Mouse (Mus musculus) skeletal muscle tissue, adult 2 months (tissue): ENCODE data around the gene Wtap.
"Not testable (repeated sequence)": the region's sequence is repeated elsewhere in the genome, so short reads cannot be mapped to it uniquely, and the experiment has no call there.

Experiments used
- DNase-seq: peaks from one replicate; pipeline ENCODE4 v3.0.0-alpha.2; 2012; ENCODE audit warnings: low read depth, low spot score

The Wtap gene

DNA sequence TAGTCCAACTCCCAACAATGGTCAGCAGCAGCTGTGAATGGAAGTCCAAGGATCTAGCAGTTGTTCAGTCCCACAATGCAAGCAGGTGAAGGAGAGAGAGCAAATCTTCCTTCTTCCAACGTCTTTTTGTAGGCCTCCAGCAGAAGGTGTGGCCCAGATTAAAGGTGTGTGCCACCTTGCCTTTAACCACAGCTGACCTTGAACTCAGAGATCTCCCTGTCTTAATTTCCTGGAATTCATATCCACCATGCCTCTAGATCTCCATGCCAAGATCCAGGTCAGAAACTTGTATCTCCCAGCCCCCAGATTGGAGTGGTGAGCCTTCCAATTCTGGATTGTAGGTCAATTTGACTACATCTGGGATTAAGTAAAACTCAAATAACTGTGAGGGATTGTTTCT lies at the start of gene Wtap:
Wtap (minus strand) TSS at position 101 of the 400 bp plus-strand sequence.
- no peak for DNase-seq

DNA sequence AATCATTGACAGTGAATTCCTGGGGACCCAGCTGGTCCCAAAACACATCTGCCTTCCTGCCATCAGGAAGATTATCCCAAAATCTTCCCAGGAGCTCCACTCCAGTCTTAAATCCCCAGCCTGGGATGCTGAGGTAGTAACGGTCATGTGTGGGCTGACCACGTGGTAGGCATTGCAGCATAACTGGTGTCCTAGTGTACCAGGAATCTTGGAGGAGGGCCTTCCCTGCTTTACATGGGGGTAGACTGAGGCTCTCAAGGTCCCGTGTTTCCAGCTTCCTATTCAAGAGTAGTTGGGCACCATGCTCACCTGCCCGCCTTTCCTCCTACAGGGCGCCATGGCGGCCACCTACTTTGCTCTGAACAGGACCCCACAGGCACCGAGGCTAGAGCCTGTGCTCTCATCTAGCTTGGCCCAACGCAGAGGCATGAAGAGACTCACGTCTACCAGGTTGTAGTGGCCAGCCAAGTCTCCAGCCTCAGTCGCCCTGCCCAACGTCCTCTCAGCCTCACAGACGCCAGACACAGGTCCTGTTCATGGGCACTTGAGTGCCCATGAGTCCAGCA lies 42.7 kb upstream of the Wtap start:
- DNase-seq, result not testable (repeated sequence)

DNA sequence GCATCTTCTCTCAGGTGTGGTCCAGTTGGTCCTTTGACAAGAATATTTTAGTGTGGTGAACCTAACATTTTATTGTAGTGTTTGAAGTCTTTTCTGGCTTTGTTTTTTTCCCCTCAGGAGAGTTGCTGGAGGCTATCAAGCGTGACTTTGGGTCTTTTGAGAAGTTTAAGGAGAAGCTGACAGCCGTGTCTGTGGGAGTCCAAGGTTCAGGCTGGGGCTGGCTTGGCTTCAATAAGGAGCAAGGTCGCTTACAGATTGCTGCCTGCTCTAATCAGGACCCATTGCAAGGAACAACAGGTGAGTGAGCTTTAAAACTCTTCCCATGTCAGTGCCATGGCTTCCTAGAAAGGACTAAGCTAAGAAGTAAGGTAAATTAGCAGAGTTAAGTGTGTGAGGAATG lies 19.3 kb upstream of the Wtap start:
- no peak for DNase-seq

DNA sequence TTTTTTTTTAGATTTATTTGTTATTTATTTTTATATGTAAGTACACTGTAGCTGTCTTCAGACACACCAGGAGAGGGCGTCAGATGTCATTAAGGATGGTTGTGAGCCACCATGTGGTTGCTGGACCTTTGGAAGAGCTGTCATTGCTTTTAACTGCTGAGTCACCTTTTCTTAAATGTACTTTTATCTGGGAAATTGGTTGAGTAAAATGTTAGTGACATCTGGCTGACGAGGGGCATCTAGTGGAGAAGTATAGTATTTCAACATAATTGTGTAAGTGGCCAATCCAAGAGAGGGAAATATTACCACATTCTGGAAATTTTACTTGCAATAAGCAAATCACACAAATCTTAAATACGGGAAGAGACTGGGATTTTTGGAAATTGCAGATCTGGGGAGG lies 15.9 kb upstream of the Wtap start:
- DNase-seq, result no peak

DNA sequence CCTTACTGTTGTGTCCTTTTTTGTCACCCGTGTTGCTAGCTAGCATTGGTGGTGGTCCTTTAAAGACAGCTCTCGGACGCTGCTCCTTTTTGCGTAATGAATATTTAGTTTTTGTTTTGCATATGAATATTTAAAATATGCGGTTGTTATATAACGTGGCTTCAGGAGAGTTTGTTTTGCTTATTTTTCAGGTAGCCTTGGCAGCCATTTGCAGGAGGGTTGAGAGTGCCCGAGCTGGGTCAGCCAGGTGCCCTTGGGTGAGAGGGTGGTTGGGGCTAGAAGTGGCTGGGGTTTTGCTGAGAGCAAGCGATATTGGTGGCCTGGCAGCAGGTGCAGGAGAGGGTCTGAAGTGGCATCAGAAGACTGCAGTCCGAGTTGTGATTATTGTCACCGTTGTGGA lies 14.6 kb upstream of the Wtap start:
- DNase-seq, result no peak

DNA sequence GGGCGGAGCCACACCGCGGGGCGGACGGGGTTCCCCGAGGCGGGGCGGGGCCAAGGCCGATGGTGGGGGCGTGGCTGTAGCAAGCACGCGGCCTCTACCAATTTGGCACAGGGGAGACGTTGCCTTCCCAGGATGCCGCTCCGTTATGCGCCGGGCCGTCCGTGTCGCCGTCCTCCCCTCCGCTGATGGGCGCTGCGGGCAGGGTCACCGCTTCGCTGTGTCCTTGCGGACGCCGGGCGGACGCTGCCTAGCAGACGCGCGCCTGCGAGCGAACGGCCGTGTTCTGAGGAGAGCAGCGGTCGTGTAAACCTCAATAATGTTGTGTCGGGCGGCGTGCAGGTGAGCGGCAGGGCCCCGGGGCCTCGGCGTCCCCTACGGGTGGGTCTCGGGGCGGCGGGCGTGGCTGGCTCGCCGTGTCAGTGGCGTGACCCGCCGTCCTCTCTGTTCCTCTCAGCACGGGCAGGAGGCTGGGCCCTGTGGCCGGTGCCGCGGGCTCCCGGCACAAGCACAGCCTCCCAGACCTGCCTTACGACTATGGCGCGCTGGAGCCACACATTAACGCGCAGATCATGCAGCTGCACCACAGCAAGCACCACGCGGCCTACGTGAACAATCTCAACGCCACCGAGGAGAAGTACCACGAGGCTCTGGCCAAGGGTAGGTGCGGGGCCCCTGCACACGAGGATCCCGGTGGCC lies 13.9 kb upstream of the Wtap start:
- DNase-seq, result peak; percentile 96

DNA sequence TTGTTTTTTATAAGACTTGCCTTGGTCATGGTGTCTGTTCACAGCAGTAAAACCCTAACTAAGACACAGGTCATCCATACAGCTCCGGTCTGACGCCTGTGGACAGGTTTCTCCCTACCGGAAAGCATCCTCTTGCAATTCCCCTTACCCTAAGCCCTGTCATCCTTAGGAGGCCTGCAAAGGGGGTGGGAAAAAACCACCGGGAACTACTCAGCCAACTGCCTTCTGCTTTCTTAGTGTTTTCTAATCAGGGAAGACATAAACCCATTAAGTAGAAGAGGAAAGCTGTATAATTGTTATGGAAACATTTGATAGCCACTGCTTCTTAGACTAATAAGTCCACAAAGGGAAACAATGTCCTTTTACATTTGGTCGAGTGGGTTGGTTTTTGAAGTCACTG lies 13.0 kb upstream of the Wtap start:
- no peak for DNase-seq

DNA sequence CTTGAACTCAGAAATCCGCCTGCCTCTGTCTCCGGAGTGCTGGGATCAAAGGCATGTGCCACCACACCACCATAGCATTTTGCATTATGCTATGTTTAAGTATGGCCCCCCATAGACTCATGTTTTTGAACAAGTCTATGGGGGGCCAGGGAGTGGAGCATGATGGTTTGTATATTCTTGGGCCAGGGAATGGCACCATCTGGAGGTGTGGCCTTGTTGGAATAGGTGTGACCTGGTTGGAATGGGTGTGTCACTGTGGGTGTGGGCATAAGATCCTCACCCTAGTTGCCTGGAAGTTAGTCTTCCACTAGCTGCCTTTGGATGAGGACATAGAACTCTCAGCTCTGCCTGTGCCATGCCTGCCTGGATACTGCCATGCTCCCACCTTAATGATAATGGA lies 12.6 kb upstream of the Wtap start, which contains the start of gene Sod2:
Sod2 (plus strand) TSS at position 301 of the 400 bp plus-strand sequence.
- not testable (repeated sequence) for DNase-seq

DNA sequence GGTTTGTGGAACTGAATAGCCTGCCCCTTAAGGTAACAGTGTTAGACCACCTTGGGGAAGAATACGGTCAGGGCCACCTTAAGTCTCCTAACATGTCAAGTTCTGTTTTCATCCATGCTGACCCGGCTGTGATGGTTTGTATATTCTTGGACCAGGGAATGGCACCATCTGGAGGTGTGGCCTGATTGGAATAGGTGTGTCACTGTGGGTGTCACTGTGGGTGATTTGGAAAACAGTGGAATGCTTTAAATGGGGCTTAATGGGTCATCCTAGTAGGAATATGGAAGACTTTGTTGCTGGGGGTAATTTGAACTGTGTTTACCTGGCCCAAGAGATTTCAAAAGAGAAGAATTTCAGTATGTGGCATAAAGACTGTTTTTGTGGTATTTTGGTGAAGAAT lies 10.5 kb upstream of the Wtap start:
- DNase-seq, result not testable (repeated sequence)

DNA sequence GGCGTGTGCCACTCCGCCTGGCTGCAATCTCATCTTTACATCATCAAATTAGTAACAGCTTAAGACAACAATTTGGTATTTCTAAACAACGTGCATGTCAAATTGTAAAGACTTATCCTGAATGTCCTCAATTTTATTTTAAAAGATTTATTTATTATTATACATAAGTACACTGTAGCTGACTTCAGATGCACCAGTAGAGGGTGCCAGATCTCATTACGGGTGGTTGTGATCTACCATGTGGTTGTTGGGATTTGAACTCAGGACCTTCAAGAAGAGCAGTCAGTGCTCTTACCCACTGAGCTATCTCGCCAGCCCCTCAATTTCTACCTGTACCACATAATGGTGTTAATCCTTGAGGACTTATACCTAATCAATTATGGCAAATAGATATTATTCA lies 8.3 kb upstream of the Wtap start:
- DNase-seq, result not testable (repeated sequence)

DNA sequence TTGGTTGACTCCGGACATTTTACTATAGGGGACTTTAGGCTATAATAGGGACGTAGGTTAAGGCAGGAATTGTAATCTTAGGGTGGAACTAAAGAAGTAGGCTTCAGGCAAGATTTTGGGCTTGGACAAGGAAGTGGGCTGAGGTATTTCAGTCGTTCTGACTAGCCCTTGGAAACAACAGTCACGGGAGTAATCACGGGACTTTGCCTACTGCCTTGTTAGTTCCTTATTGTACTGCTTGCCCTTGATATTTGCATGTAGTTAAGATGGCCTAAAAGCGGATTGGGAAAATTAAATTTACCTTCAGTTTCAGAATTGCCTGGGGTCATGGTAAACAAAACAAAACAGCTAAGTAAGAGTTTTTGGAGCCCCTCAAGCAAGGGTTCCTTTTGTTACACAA lies 5.1 kb upstream of the Wtap start:
- no peak for DNase-seq

DNA sequence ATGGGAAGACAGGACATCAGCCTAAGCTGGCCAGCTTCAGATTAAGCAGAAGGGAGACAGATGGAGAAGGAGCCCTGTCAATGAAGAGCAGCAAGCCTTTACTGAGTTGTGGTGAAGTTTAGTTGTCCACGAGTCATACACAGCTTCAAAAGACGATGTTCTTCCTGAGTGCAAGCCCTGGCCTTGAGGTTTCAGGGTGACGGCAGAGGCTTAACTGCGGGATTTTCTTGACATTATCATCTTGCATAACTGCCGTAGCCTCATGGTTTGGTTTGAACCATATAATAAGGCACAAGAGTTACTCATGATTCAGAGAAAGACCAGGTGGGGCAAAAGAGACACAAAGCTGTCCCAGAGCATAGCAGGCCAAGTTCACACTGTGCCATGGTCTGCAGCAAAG lies 3.9 kb upstream of the Wtap start:
- no peak for DNase-seq

DNA sequence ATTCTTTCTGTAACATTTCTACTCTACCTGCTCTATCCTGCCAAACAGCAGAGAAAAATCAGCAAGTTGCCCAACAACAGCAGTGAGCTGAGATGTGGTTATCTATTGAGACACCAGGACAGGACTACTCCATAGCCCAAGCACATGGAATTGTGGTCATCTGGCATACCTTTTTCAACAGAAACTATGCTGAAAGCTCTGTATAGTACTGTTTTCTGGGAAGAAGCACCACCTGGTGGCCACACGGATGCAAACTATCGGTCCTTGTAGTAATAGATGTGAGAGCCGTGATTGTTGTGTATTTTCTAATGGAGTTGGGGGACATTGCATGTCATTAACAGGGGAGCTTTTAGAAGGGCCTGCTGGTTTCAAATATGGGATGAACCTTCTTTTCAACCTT lies 2.4 kb upstream of the Wtap start:
- DNase-seq, result no peak

DNA sequence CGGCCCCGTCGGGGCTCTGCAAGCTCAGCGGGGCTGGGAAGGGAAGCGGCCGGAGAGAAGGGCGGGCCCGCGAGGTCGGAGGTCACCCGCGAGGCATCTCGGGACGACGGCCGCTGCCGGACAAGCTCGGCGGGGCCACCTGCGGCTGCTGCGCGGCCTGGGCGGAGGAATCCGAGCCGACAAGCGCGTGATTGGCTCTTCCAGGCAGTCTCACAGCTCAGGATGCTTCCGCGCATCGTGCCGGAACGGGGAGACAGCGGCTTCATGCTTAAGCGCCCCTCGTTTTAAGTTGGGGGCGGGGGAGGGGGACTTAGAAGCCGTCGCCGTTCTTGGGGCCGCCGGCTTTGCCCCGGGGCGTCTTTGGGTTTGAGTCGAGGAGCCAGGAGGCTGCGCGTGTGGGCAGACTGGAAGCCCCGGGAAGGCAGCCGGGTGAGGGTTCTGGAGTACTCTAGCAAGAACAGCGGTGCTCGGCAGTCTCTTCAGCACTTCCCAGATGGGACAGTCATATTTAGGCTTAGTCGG lies 1.4 kb downstream of the Wtap start:
- peak; percentile 96 for DNase-seq

DNA sequence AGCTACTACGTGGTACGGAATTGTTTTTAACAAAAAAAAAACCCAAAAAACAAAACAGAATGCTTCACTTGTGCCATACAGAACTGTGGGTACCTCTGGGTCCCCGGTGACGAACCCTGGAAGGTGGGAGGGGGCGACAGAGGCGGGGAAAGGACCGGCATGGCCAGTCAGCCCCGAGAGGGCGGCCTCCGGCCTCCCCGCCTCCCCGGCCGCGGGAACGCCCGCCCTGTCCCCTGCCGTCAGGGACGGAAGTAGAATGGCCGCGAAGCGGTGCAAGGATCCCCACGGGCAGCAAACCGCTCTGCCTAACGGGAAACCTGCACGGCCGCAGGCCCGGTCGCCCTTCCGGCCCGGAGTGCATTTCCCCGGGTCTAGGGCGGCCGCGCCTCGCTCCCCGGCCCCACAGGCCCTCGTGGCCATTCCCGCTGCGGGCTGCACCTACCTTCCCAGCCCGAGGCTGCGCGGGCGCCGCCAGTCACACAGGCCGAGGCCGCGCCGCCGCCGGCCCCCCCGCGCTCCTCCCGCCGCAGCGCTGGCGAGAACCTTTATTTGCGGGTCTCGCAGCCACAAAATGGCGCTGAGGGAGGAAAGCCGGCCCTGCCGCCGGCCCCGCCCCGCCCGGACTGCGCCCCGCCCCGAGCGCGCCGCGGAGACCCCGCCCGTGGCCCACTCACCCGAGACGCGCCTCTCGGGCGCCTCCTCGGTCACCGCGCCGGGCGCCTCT lies 2.2 kb downstream of the Wtap start:
- peak; percentile 58 for DNase-seq

DNA sequence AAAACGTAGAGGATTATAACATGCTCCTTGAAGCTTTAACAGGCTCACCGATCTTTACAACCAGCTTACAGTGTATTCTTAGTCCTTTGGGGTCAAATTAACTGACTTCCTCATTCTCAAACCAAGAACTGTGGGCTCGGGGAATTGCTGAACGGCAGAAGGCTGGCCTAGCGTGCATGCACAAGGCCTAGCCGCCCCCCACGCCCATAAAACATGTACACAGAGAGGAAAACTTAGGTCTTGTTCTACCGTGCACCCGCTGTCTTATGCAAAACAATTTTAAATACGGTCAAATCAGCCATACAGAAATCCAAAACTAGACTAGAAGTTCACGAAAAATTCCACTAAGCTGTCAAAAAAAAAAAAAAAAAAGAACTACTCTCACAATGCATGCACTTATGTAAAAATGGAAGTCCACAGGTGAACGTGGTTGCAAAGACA lies 2.8 kb downstream of the Wtap start:
- DNase-seq, result no peak

DNA sequence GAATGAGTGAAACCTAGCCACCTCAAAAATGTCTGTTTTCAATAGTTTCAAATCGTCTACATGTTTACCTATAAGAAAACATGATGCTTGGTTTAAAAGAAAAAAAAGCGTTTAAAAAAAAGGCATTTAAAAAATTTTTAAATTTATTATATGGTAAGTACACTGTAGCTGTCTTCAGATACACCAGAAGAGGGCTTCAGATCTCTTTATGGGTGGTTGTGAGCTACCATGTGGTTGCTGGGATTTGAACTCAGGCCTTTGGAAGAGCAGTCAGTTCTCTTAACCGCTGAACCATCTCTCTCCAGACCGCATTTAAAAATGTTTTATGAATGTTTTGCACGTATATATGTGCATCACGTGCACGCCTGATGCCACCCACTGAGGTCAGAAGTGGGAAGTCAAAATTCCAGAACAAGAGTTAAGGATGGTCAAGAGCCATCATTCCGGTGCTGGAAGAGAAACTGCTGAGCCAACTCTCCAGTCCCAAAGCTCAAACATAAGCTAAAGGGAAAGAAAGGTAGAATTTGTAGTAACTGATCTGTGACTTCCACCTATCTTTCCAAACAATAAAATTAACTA lies 3.3 kb downstream of the Wtap start:
- no peak for DNase-seq

DNA sequence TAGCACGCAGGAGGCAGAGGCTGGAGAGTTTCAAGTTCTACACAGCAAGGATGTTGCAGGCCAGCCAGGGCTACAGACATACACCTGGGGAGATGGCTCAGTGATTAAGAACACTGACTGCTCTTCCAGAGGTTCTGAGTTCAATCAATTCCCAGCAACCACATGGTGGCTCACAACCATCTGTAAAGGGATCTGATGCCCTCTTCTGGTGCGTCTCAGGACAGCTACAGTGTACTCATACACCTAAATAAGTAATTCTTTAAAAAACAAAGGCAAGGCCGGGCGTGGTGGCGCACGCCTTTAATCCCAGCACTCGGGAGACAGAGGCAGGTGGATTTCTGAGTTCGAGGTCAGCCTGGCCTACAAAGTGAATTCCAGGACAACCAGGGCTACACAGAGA lies 5.9 kb downstream of the Wtap start:
- not testable (repeated sequence) for DNase-seq

DNA sequence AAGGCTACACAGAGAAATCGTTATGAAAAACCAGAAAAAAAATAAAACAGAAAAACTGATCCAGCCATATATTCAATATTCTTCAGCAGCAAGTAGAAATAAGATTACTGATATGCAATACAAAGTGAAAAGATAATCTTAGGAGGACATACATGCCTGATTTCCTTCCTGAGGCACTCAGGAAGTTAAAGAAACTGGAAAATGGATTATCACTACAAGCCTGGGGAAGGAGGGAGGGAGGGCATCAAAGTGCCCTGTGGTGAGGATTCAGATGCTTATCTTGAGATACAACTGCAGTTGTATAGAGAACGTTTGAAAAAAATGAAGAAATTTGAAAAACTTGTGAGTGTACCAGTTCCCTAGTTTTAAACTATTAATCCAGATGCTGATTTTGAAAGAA lies 10.0 kb downstream of the Wtap start:
- no peak for DNase-seq

DNA sequence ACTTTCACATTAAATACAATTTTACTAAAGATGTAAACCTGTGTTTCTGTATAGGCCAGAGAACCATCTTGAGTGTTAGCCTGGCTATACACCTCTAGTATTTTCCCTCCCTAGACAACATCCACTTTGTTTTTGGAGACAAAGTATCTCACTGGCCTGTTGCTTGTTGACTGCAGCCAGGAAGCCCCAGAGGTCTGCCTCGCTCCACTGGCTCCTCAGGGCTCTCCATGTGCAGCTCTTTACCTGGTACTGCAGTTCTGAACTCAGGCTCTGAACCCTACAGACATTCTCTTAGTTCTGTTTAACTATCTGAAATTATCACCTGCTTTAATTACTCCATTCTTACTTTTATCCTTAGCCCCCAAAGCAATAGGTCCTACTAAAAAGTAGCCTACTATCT lies 15.4 kb downstream of the Wtap start:
- DNase-seq, result no peak

DNA sequence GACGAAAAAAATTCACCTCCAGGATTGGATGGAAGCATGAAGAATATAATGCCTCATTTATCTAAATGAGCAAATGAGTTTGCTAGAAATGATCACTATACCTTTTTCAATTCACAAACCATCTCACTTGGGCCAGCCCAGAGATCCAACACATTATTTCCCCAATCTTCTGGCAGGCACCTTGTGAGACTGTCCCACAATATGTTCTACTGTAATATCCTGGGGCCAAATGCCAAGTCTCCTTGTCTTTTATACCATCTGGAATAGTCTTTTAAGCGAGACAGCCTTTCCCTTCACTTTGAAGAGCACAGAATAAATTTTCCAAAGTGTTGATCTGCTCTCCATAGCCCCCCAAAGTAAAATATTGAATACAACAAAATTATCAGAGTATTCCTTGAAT lies 20.1 kb downstream of the Wtap start:
- no peak for DNase-seq

DNA sequence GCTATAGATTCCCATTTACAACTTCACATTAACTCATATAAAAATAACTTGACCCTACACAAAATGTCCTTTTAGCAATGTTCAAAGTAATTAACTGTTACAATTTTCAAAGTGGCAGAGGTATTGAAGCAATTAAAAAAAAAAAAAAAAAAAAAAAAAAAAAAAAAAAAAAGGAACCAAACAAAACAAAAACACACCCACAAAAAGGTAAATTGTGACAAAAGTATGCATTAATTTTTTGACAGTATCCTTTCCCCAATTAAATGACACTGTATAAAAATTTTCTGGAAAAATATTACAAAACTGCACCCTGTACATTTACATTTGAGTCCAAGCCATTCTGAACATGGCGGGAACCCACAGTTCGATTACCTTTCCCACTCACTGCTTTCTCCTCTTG lies 26.8 kb downstream of the Wtap start:
- no peak for DNase-seq
